Mouse (Mus musculus) stomach, postnatal 0 days (tissue): ENCODE measurements at regions not wholly inside any gene's neighbourhood (a gene's known extent, or its start where the extent isn't known, plus 50 kb on each side); places are given as distances from the start of the nearest gene placed in this dataset.

ENCODE experiments used
- CTCF ChIP-seq: IDR thresholded peaks from 2 replicates; pipeline ENCODE4 v1.5.1; 2016; ENCODE audit warnings: antibody characterized with exemption, low read depth, mild to moderate bottlenecking, moderate library complexity
- EP300 ChIP-seq: optimal IDR thresholded peaks from 2 replicates; pipeline ENCODE3; 2016; ENCODE audit warnings: antibody characterized with exemption

DNA sequence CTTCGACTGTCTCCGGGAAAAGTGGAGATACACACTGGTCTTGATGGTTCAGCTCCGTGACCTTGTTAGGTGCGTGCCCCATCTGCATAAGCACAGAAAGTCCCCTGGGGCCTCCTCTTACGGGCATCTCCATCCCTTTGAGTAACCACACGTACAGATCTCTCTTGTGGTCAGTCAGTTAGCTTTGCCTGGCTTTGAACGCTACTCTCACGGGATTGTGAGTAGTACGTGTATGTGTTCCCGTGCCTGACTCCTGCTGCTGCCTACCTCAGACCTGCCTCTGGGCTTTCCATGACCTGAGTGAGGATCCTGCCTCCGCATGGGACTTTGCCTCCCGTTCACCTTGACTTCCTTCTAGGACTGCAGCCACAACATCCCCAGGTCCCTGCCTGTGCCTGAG lies 101.4 kb downstream of the Zfp36l2 start:
- TF ChIP-seq CTCF = no peak
- TF ChIP-seq EP300 = no peak
